In genomic region chr4:83282424-83282823, GRCm38 (mm10) we compare ENCODE assay signal across 13 mouse cellular contexts. TPM values are rescaled to one million over a fixed set of nuclear protein-coding genes. Genes with fewer than 3 reads are reported as not detected.
DNase-seq lines count a peak whose midpoint lies in the region.
"Had no signal": no experiment of that assay in that cellular context is flagged by ENCODE, and none has a peak within 500 bp of the region (broad histone marks: within the 10 kb centered on the region; RNA-seq: fewer than 3 reads in every experiment).

No protein-coding gene starts in this region.

- peak; percentile 43 for DNase-seq in kidney, postnatal 10 days
- no peak for DNase-seq in kidney, adult 9 months
- DNase-seq in A20 (ENCODE audit: low read depth, low spot score) (peak; percentile 15), adipocyte (ENCODE audit: low spot score) (peak; percentile 33)
- peak; percentile 31 for DNase-seq in kidney, postnatal 14 days
- no peak for DNase-seq in neural tube, embryonic 10.5 days (ENCODE audit: extremely low spot score, low spot score)
- no peak for DNase-seq in adrenal gland, adult 18-20 months (ENCODE audit: low spot score in 2 of 2)
- DNase-seq: adrenal gland, adult 8-10 months; cerebellum, adult 18-20 months; cerebellum, postnatal 25 days; liver, embryonic 13.5 days; thymus, adult 18-20 months; thymus, postnatal 36 days had no signal

RNA-seq across cellular contexts. Expression of gene Ttc39b, which starts 41.6 kb away (rescaled TPM):
- total RNA-seq in adrenal gland, adult 18-20 months (2021), result 10 to 100 TPM; 16.4 to 18.3 TPM

Comparison
In these comparisons a context has a peak if more than half of its experiments do, and no peak if none do; other contexts are left out.
1. DNase-seq: peak in kidney, postnatal 10 days (single experiment), A20 (single experiment), adipocyte (single experiment) and kidney, postnatal 14 days (single experiment); none in kidney, adult 9 months (single experiment), neural tube, embryonic 10.5 days (single experiment) and adrenal gland, adult 18-20 months (0 of 2).